Mouse (Mus musculus) neural tube, embryonic 13.5 days (tissue): ENCODE data around the gene Erich3. TPM values are rescaled to one million over a fixed set of nuclear protein-coding genes. Genes with fewer than 3 reads are reported as not detected.

Experiments used
- ATAC-seq: fragments of 200-750 bp; cut with Nextera tagmentation; 2 replicates; pipeline ENCODE4 v1.8.0; 2017; ENCODE audit warnings: low read depth, mild to moderate bottlenecking, moderate TSS enrichment, moderate library complexity
- H3K27ac ChIP-seq: fragments of 300-500 bp; sonication (generic); replicated peaks from 2 replicates; pipeline ENCODE4 v1.5.1; 2015; ENCODE audit warnings: moderate library complexity, mild to moderate bottlenecking, inconsistent platforms
- H3K27me3 ChIP-seq: fragments of 300-500 bp; sonication (generic); 2 replicates; pipeline ENCODE4 v1.6.1; 2015; ENCODE audit warnings: mild to moderate bottlenecking, inconsistent platforms
- H3K36me3 ChIP-seq: fragments of 300-500 bp; sonication (generic); 2 replicates; pipeline ENCODE4 v1.6.1; 2015; ENCODE audit warnings: mild to moderate bottlenecking, inconsistent platforms
- H3K4me1 ChIP-seq: fragments of 300-500 bp; sonication (generic); replicated peaks from 2 replicates; pipeline ENCODE4 v1.6.1; 2015; ENCODE audit warnings: inconsistent platforms
- H3K4me2 ChIP-seq: fragments of 300-500 bp; sonication (generic); 2 replicates; pipeline ENCODE4 v1.6.1; 2015; ENCODE audit warnings: inconsistent platforms, mild to moderate bottlenecking, moderate library complexity
- H3K4me3 ChIP-seq: fragments of 300-500 bp; sonication (generic); 2 replicates; pipeline ENCODE4 v1.5.1; 2015; ENCODE audit warnings: mild to moderate bottlenecking, inconsistent platforms
- H3K9ac ChIP-seq: fragments of 300-500 bp; sonication (generic); 2 replicates; pipeline ENCODE4 v1.6.1; 2015; ENCODE audit warnings: moderate library complexity, mild to moderate bottlenecking, inconsistent platforms
- H3K9me3 ChIP-seq: fragments of 300-500 bp; sonication (generic); 2 replicates; pipeline ENCODE4 v1.6.1; 2016; ENCODE audit warnings: inconsistent platforms
- WGBS: fragments of 180-500 bp; shearing (Covaris S2); methylation state at CpG from one replicate; pipeline ENCODE4 v1.1.7; 2015; 5-methylcytosine and 5-hydroxymethylcytosine counted together
- polyA plus RNA-seq: library from polyadenylated mRNA; unstranded; fragments of >200 nt; fragmentation: Nextera tagmentation; extraction: Ambion mirVana; gene quantifications from 2 replicates; pipeline ENCODE4 v1.2.1, GENCODE M21; 2015

Gene Erich3
- polyA plus RNA-seq, 1 experiment from 2014 or later = 1.3 TPM

- Histone ChIP-seq H3K4me2 (no peak overlapping the region; the same call in 1 of the 2 replicates), H3K9me3 (no peaks in the 10 kb centered on the region), H3K36me3 (no peaks in the 10 kb centered on the region), H3K27me3 (0 out of 2 replicates have a peak, but pooled peaks cover 22% of the 10 kb centered on the region), H3K4me1 (peaks cover 15% of the 10 kb centered on the region), H3K27ac (no peak overlapping the region), H3K4me3 (no peak overlapping the region), H3K9ac (no peak overlapping the region)
- 46% methylated on average over 24 of the region's 24 CpGs for WGBS
- peak; percentile 89 for ATAC-seq
These were observed 10.9 kb upstream of the Erich3 start for GRCm38 (mm10) chr3:154652581-154653420.

- Histone ChIP-seq H3K9ac (no peak overlapping the region), H3K27ac (no peak overlapping the region), H3K4me2 (no peak overlapping the region), H3K36me3 (no peaks in the 10 kb centered on the region), H3K27me3 (0 out of 2 replicates have a peak, but pooled peaks cover 18% of the 10 kb centered on the region), H3K4me1 (peaks cover 15% of the 10 kb centered on the region), H3K9me3 (no peaks in the 10 kb centered on the region), H3K4me3 (no peak overlapping the region)
- WGBS = 34% methylated on average over 5 of the region's 5 CpGs
- peak; percentile 15; the same call in 1 of the 2 replicates for ATAC-seq
These were observed 10.2 kb upstream of the Erich3 start for GRCm38 (mm10) chr3:154653454-154653853.

GRCm38 (mm10) chr3:154654284-154654683 is 9.4 kb upstream of the Erich3 start:
- H3K27me3 ChIP-seq = 0 out of 2 replicates have a peak, but pooled peaks cover 18% of the 10 kb centered on the region

GRCm38 (mm10) chr3:154654901-154655300 is 8.8 kb upstream of the Erich3 start:
- no peak overlapping the region for H3K4me2 ChIP-seq
- H3K27me3 ChIP-seq = 0 out of 2 replicates have a peak, but pooled peaks cover 18% of the 10 kb centered on the region
- no peak overlapping the region for H3K9ac ChIP-seq
- peaks cover 12% of the 10 kb centered on the region for H3K4me1 ChIP-seq
- no peak overlapping the region for H3K27ac ChIP-seq
- no peaks in the 10 kb centered on the region for H3K36me3 ChIP-seq
- 82% methylated on average over 12 of the region's 12 CpGs for WGBS
- ATAC-seq = no peak
- no peak overlapping the region for H3K4me3 ChIP-seq
- no peaks in the 10 kb centered on the region for H3K9me3 ChIP-seq

More at GRCm38 (mm10) chr3:154654284-154654683, 9.4 kb upstream of the Erich3 start:
- Histone ChIP-seq H3K4me3 (no peak overlapping the region), H3K4me1 (peaks cover 15% of the 10 kb centered on the region), H3K9ac (no peak overlapping the region), H3K36me3 (no peaks in the 10 kb centered on the region), H3K4me2 (no peak overlapping the region), H3K9me3 (no peaks in the 10 kb centered on the region), H3K27ac (no peak overlapping the region)
- WGBS = 60% methylated on average over 6 of the region's 6 CpGs
- no peak for ATAC-seq

GRCm38 (mm10) chr3:154655711-154656110 is 7.9 kb upstream of the Erich3 start:
- Histone ChIP-seq H3K9ac (no peak overlapping the region), H3K9me3 (no peaks in the 10 kb centered on the region), H3K4me1 (peaks cover 10% of the 10 kb centered on the region), H3K27me3 (0 out of 2 replicates have a peak, but pooled peaks cover 18% of the 10 kb centered on the region), H3K27ac (no peak overlapping the region), H3K36me3 (no peaks in the 10 kb centered on the region), H3K4me3 (no peak overlapping the region), H3K4me2 (no peak overlapping the region)
- no peak for ATAC-seq
- 79% methylated on average over 5 of the region's 5 CpGs for WGBS

- Histone ChIP-seq H3K9me3 (no peaks in the 10 kb centered on the region), H3K4me1 (peaks cover 24% of the 10 kb centered on the region), H3K9ac (peak overlapping the region; percentile 72), H3K36me3 (no peaks in the 10 kb centered on the region), H3K27ac (peak overlapping the region; percentile 87), H3K4me2 (peak overlapping the region; percentile 66), H3K4me3 (peak overlapping the region; percentile 44), H3K27me3 (peaks cover 11% of the 10 kb centered on the region; the same call in 1 of the 2 replicates)
- ATAC-seq = peak; percentile 91
- WGBS = under 1% methylated on average over 25 of the region's 27 CpGs
These were observed 420 bp downstream of the Erich3 start for GRCm38 (mm10) chr3:154663976-154664581.

- peaks cover 11% of the 10 kb centered on the region; the same call in 1 of the 2 replicates for H3K27me3 ChIP-seq
- peak overlapping the region; percentile 44 for H3K4me3 ChIP-seq
- H3K36me3 ChIP-seq = no peaks in the 10 kb centered on the region
These were observed 977 bp downstream of the Erich3 start for GRCm38 (mm10) chr3:154664636-154665035.

GRCm38 (mm10) chr3:154668485-154668884 is 4.8 kb downstream of the Erich3 start:
- no peak overlapping the region for H3K4me3 ChIP-seq
- 83% methylated on average over 3 of the region's 3 CpGs for WGBS
- no peaks in the 10 kb centered on the region for H3K36me3 ChIP-seq
- H3K4me2 ChIP-seq = no peak overlapping the region
- peaks cover 25% of the 10 kb centered on the region for H3K4me1 ChIP-seq
- H3K27me3 ChIP-seq = no peaks in the 10 kb centered on the region
- H3K9ac ChIP-seq = no peak overlapping the region
- no peaks in the 10 kb centered on the region for H3K9me3 ChIP-seq
- no peak for ATAC-seq
- H3K27ac ChIP-seq = no peak overlapping the region

More at GRCm38 (mm10) chr3:154664636-154665035, 977 bp downstream of the Erich3 start:
- 29% methylated on average over 4 of the region's 4 CpGs for WGBS
- H3K9ac ChIP-seq = peak overlapping the region; percentile 72
- no peaks in the 10 kb centered on the region for H3K9me3 ChIP-seq
- peak overlapping the region; percentile 66 for H3K4me2 ChIP-seq
- H3K4me1 ChIP-seq = peaks cover 24% of the 10 kb centered on the region
- peak overlapping the region; percentile 87 for H3K27ac ChIP-seq
- 0 out of 2 replicates have a peak, but pooled peaks have one; percentile 3 for ATAC-seq

GRCm38 (mm10) chr3:154670584-154670983 is 6.9 kb downstream of the Erich3 start:
- ATAC-seq = no peak
- H3K4me2 ChIP-seq = no peak overlapping the region

GRCm38 (mm10) chr3:154671013-154671412 is 7.4 kb downstream of the Erich3 start:
- Histone ChIP-seq H3K27ac (no peak overlapping the region), H3K9ac (no peak overlapping the region), H3K36me3 (no peaks in the 10 kb centered on the region), H3K4me1 (peaks cover 7% of the 10 kb centered on the region; the same call in 1 of the 2 replicates), H3K4me3 (no peak overlapping the region), H3K27me3 (no peaks in the 10 kb centered on the region), H3K4me2 (no peak overlapping the region), H3K9me3 (no peaks in the 10 kb centered on the region)
- no peak for ATAC-seq
- WGBS = 76% methylated on average over 5 of the region's 5 CpGs

More at GRCm38 (mm10) chr3:154670584-154670983, 6.9 kb downstream of the Erich3 start:
- H3K4me1 ChIP-seq = peaks cover 8% of the 10 kb centered on the region; the same call in 1 of the 2 replicates
- H3K36me3 ChIP-seq = no peaks in the 10 kb centered on the region
- no peak overlapping the region for H3K27ac ChIP-seq
- H3K9ac ChIP-seq = no peak overlapping the region
- 84% methylated on average over 6 of the region's 6 CpGs for WGBS
- no peaks in the 10 kb centered on the region for H3K27me3 ChIP-seq
- no peak overlapping the region for H3K4me3 ChIP-seq
- no peaks in the 10 kb centered on the region for H3K9me3 ChIP-seq

GRCm38 (mm10) chr3:154673326-154673725 is 9.7 kb downstream of the Erich3 start:
- ATAC-seq = 0 out of 2 replicates have a peak, but pooled peaks have one; percentile 42
- WGBS = 57% methylated on average over 8 of the region's 8 CpGs
- H3K9me3 ChIP-seq = no peaks in the 10 kb centered on the region

GRCm38 (mm10) chr3:154682570-154682969 is 18.9 kb downstream of the Erich3 start:
- no peak for ATAC-seq

More at GRCm38 (mm10) chr3:154673326-154673725, 9.7 kb downstream of the Erich3 start:
- Histone ChIP-seq H3K4me2 (no peak overlapping the region), H3K36me3 (no peaks in the 10 kb centered on the region), H3K27ac (no peak overlapping the region), H3K4me1 (peaks cover 7% of the 10 kb centered on the region; the same call in 1 of the 2 replicates), H3K9ac (no peak overlapping the region), H3K4me3 (no peak overlapping the region), H3K27me3 (no peaks in the 10 kb centered on the region)

More at GRCm38 (mm10) chr3:154682570-154682969, 18.9 kb downstream of the Erich3 start:
- no peak overlapping the region for H3K4me3 ChIP-seq
- H3K4me2 ChIP-seq = no peak overlapping the region
- H3K9ac ChIP-seq = no peak overlapping the region
- no peak overlapping the region for H3K27ac ChIP-seq
- H3K36me3 ChIP-seq = no peaks in the 10 kb centered on the region
- no peaks in the 10 kb centered on the region for H3K4me1 ChIP-seq
- 49% methylated on average over 2 of the region's 2 CpGs for WGBS
- no peaks in the 10 kb centered on the region for H3K27me3 ChIP-seq
- no peaks in the 10 kb centered on the region for H3K9me3 ChIP-seq
